Mouse (Mus musculus): ENCODE measurements around the gene Gne. TPM values are rescaled to one million over a fixed set of nuclear protein-coding genes. Genes with fewer than 3 reads are reported as not detected.

The Gne gene
- total RNA-seq, 2 experiments from 2014 or later = 25.7 to 28.7 TPM

- DNase-seq (ENCODE audit: low spot score) = no peak
- intact Hi-C loops (cut with DNase I) = no loop called here
Observed at GRCm38 (mm10) chr4:43993072-43993471, 90.9 kb downstream of the Gne start.

GRCm38 (mm10) chr4:43988976-43989375, 95.0 kb downstream of the Gne start:
- intact Hi-C loops (cut with DNase I) = no loop called here
- DNase-seq (ENCODE audit: low spot score) = no peak

GRCm38 (mm10) chr4:43984326-43984725, 99.7 kb downstream of the Gne start:
- no peak for DNase-seq (ENCODE audit: low spot score)
- intact Hi-C loops (cut with DNase I) = loop anchor here (5.0 kb wide), 2 partner anchors 37 to 77 kb away; no protein-coding TSS in a partner anchor

Other genes starting within 250 kb of the Gne start
- not detected for gene Olfr157, start 244.0 kb downstream of the Gne start, total RNA-seq (2021)
- not detected for gene Olfr155, start 232.6 kb downstream of the Gne start, total RNA-seq (2021)
- 1 to 10 TPM; 6.5 TPM for gene Reck, start 208.6 kb downstream of the Gne start, total RNA-seq (2021)
- gene Glipr2, start 126.8 kb downstream of the Gne start, total RNA-seq (2021) = 1 to 10 TPM; 3.6 to 4.3 TPM
- not detected for gene Ccin, start 100.7 kb downstream of the Gne start, total RNA-seq (2021)
- gene Clta, start 79.7 kb downstream of the Gne start, total RNA-seq (2021) = 10 to 100 TPM; 77.8 to 84.2 TPM
- 10 to 100 TPM; 30.4 to 32.7 TPM for gene Rnf38, start 149.6 kb upstream of the Gne start, total RNA-seq (2021)
- under 1 TPM; 0.49 to 0.70 TPM for gene Melk, start 216.7 kb upstream of the Gne start, total RNA-seq (2021)